Mouse (Mus musculus) erythroblast, adult 5-6 weeks (primary cell): ENCODE measurements around the gene Cd244a. TPM values are rescaled to one million over a fixed set of nuclear protein-coding genes. Genes with fewer than 3 reads are reported as not detected.

Experiments used
- ATAC-seq: replicated peaks from 2 replicates; pipeline ENCODE4 v1.8.0; 2016; ENCODE audit warnings: moderate number of reproducible peaks, mild to moderate bottlenecking, moderate TSS enrichment, inconsistent platforms; ENCODE audit not compliant: poor library complexity, low FRiP score, severe bottlenecking
- total RNA-seq, 2 experiments: library from RNA; stranded (forward) in 1 of 2; stranded (reverse) in 1 of 2; fragments of 150-400 nt in 1 of 2; fragments of 200-764, 138-1000 nt in 1 of 2; gene quantifications; 2 replicates each; pipeline versions ENCODE4 v1.2.3 to v1.2.4; 2015 to 2017; ENCODE audit warnings: low replicate concordance in 2 of 2

Cd244a gene
- total RNA-seq, 2 experiments from 2014 or later = 3.1 to 8.3 TPM

- no peak for ATAC-seq
Measured at GRCm38 (mm10) chr1:171640796-171641195, 81.8 kb downstream of the Cd244a start.

- no peak for ATAC-seq
Measured at GRCm38 (mm10) chr1:171643612-171644011, 84.6 kb downstream of the Cd244a start.

- no peak for ATAC-seq
Measured at GRCm38 (mm10) chr1:171646429-171646940, 87.5 kb downstream of the Cd244a start.

GRCm38 (mm10) chr1:171647716-171648115 lies 88.7 kb downstream of the Cd244a start:
- no peak for ATAC-seq

GRCm38 (mm10) chr1:171648840-171649239 lies 89.8 kb downstream of the Cd244a start:
- ATAC-seq = no peak

- ATAC-seq = no peak
Measured at GRCm38 (mm10) chr1:171652734-171653133, 93.7 kb downstream of the Cd244a start, which contains the start of gene Slamf7. TSS of gene Slamf7 (minus strand) at chr1:171653035.

GRCm38 (mm10) chr1:171658561-171658991 lies 99.6 kb downstream of the Cd244a start:
- no peak for ATAC-seq

Other genes with a start within 250 kb of the Cd244a start
- 3.8 and 4.8 TPM in 2 replicates for gene Dedd, start 230.0 kb upstream of the Cd244a start, total RNA-seq (2015; ENCODE audit: low replicate concordance)
- 4.3 and 6.7 TPM in 2 replicates for gene Dedd, start 230.0 kb upstream of the Cd244a start, total RNA-seq (2017; ENCODE audit: low replicate concordance)
- 6.7 and 7.3 TPM in 2 replicates for gene Nit1, start 213.5 kb upstream of the Cd244a start, total RNA-seq (2015; ENCODE audit: low replicate concordance)
- 11.0 and 13.8 TPM in 2 replicates for gene Nit1, start 213.5 kb upstream of the Cd244a start, total RNA-seq (2017; ENCODE audit: low replicate concordance)
- 5.4 and 7.1 TPM in 2 replicates for gene Pfdn2, start 213.5 kb upstream of the Cd244a start, total RNA-seq (2015; ENCODE audit: low replicate concordance)
- 1.5 and 15.1 TPM in 2 replicates for gene Pfdn2, start 213.5 kb upstream of the Cd244a start, total RNA-seq (2017; ENCODE audit: low replicate concordance)
- gene Klhdc9, start 198.4 kb upstream of the Cd244a start, total RNA-seq (2015; ENCODE audit: low replicate concordance) = not detected in 2 replicates
- gene Klhdc9, start 198.4 kb upstream of the Cd244a start, total RNA-seq (2017; ENCODE audit: low replicate concordance) = not detected in 2 replicates
- gene Nectin4, start 189.1 kb upstream of the Cd244a start, total RNA-seq (2015; ENCODE audit: low replicate concordance) = not detected in 2 replicates
- gene Nectin4, start 189.1 kb upstream of the Cd244a start, total RNA-seq (2017; ENCODE audit: low replicate concordance) = 0.68 TPM in 1 of 2 replicates, not detected in the other
- gene Arhgap30, start 170.2 kb upstream of the Cd244a start, total RNA-seq (2015; ENCODE audit: low replicate concordance) = 20.1 and 21.1 TPM in 2 replicates
- 25.9 and 26.9 TPM in 2 replicates for gene Arhgap30, start 170.2 kb upstream of the Cd244a start, total RNA-seq (2017; ENCODE audit: low replicate concordance)
- gene Usf1, start 147.9 kb upstream of the Cd244a start, total RNA-seq (2015; ENCODE audit: low replicate concordance) = 2.7 and 12.7 TPM in 2 replicates
- 9.1 and 23.1 TPM in 2 replicates for gene Usf1, start 147.9 kb upstream of the Cd244a start, total RNA-seq (2017; ENCODE audit: low replicate concordance)
- not detected in 2 replicates for gene Tstd1, start 140.3 kb upstream of the Cd244a start, total RNA-seq (2015; ENCODE audit: low replicate concordance)
- not detected in 2 replicates for gene Tstd1, start 140.3 kb upstream of the Cd244a start, total RNA-seq (2017; ENCODE audit: low replicate concordance)
- not detected in 2 replicates for gene F11r, start 121.7 kb upstream of the Cd244a start, total RNA-seq (2015; ENCODE audit: low replicate concordance)
- gene F11r, start 121.7 kb upstream of the Cd244a start, total RNA-seq (2017; ENCODE audit: low replicate concordance) = 0.42 TPM in 1 of 2 replicates, not detected in the other
- 0.84 and 4.8 TPM in 2 replicates for gene Alyref2, start 55.7 kb upstream of the Cd244a start, total RNA-seq (2015; ENCODE audit: low replicate concordance)
- 0.60 and 1.4 TPM in 2 replicates for gene Alyref2, start 55.7 kb upstream of the Cd244a start, total RNA-seq (2017; ENCODE audit: low replicate concordance)
- not detected in 2 replicates for gene Itln1, start 23.9 kb upstream of the Cd244a start, total RNA-seq (2015; ENCODE audit: low replicate concordance)
- gene Itln1, start 23.9 kb upstream of the Cd244a start, total RNA-seq (2017; ENCODE audit: low replicate concordance) = not detected in 2 replicates
- gene Ly9, start 48.2 kb downstream of the Cd244a start, total RNA-seq (2015; ENCODE audit: low replicate concordance) = 7.1 and 8.8 TPM in 2 replicates
- gene Ly9, start 48.2 kb downstream of the Cd244a start, total RNA-seq (2017; ENCODE audit: low replicate concordance) = 5.8 and 10.0 TPM in 2 replicates
- gene Slamf7, start 93.8 kb downstream of the Cd244a start, total RNA-seq (2015; ENCODE audit: low replicate concordance) = 3.3 and 10.7 TPM in 2 replicates
- gene Slamf7, start 93.8 kb downstream of the Cd244a start, total RNA-seq (2017; ENCODE audit: low replicate concordance) = 1.4 TPM in 1 of 2 replicates, not detected in the other
- 52.2 and 60.3 TPM in 2 replicates for gene Cd48, start 122.8 kb downstream of the Cd244a start, total RNA-seq (2015; ENCODE audit: low replicate concordance)
- gene Cd48, start 122.8 kb downstream of the Cd244a start, total RNA-seq (2017; ENCODE audit: low replicate concordance) = 24.8 and 27.7 TPM in 2 replicates
- gene Slamf1, start 207.9 kb downstream of the Cd244a start, total RNA-seq (2015; ENCODE audit: low replicate concordance) = 2.3 TPM in 1 of 2 replicates, not detected in the other
- 0.26 and 0.56 TPM in 2 replicates for gene Slamf1, start 207.9 kb downstream of the Cd244a start, total RNA-seq (2017; ENCODE audit: low replicate concordance)